Mouse (Mus musculus): ENCODE results near the gene Efcc1. TPM values are rescaled to one million over a fixed set of nuclear protein-coding genes. Genes with fewer than 3 reads are reported as not detected.

Efcc1 gene
- polyA plus RNA-seq, 1 experiment, result 14.5 TPM

DNA sequence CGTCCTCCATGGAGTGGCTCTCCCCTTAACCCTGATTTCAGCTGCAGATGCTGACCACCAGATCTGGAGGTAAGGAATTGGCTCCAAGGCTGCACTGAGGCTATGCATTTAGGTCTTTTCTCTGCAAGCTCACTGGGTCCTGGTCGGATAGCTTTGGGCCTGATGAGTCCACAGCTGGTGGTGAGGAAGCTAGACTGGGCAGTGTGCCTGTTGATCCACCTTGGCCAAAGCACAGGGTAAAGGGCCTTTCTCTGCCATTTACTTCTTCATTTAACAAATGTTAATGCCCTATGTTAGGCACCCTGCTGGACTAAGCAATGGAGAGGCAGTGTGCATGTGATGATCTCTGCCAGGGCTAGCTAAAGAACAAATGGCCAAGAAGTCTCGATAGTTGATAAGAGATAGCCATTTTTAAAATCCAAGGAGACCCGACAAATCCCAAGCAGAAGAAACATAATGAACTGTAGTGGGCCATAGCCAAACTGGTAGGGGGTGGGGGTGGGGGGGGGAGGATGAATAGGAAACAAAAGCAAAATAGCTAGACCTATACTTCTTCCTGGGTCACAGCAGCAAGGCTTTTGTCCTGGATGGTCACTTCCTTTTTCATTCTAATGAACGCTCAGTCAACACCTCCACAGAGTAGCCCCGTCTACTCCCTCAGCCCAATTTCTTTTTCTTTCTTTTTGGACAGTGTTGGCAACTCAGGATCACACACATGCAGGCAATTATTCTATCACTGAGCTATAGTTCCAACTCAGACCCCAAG lies 64.9 kb downstream of the Efcc1 start:
- H3K4me1 ChIP-seq (ENCODE audit: control insufficient read depth, insufficient read depth, low read length), result peaks cover 4% of the 10 kb centered on the region
- DNase-seq, result no peak
- no peak overlapping the region for H3K4me3 ChIP-seq (replicated peaks; ENCODE audit: extremely low read depth, low read depth, low read length)
- TF ChIP-seq CTCF (IDR thresholded peaks at IDR 0.05; ENCODE audit: insufficient read depth, low read length), result no peak
- no peak for TF ChIP-seq POLR2A (IDR thresholded peaks at IDR 0.05; ENCODE audit: borderline replicate concordance, extremely low read depth, low read depth, low read length)
- 66% methylated on average over 6 of the region's 6 CpGs for WGBS

DNA sequence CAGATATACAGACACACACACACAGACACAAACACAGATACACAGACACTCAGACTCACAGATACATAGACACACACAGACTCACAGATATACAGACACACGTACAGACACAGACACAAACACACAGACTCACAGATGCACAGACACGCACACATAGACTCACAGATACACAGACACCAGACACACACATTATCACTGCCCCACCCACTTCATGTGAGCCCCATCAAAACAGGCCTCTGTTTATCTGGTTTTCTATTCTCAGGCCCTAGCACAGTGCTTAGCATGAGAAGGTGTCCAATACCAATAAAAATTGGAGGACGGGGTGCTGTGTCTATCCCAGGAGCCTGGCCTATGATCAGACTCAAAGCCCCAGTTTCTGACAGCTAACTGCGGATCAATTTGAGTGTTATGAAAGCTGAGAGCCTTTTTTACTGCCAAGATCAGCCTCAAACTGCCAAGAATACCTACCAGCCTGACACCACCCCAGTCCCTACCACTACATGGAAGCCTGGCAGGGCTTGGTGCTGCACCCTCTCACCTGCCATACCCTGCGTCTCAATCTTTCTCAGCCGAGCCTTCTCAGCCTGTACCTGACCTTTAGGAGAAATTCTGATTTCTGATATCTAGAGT lies 65.7 kb downstream of the Efcc1 start:
- no peak for TF ChIP-seq CTCF (IDR thresholded peaks at IDR 0.05; ENCODE audit: insufficient read depth, low read length)
- no peak for TF ChIP-seq POLR2A (IDR thresholded peaks at IDR 0.05; ENCODE audit: borderline replicate concordance, extremely low read depth, low read depth, low read length)
- no peak for DNase-seq
- 81% methylated on average over 6 of the region's 6 CpGs for WGBS
- H3K4me3 ChIP-seq (replicated peaks; ENCODE audit: extremely low read depth, low read depth, low read length), result no peak overlapping the region
- no peaks in the 10 kb centered on the region for H3K4me1 ChIP-seq (ENCODE audit: control insufficient read depth, insufficient read depth, low read length)

- DNase-seq, result no peak
Measured at GRCm38 (mm10) chr6:87797321-87797720, 66.7 kb downstream of the Efcc1 start.

GRCm38 (mm10) chr6:87799576-87799975 lies 68.9 kb downstream of the Efcc1 start:
- H3K4me1 ChIP-seq (ENCODE audit: control insufficient read depth, insufficient read depth, low read length), result no peaks in the 10 kb centered on the region
- no peak overlapping the region for H3K4me3 ChIP-seq (replicated peaks; ENCODE audit: extremely low read depth, low read depth, low read length)
- 80% methylated on average over 6 of the region's 6 CpGs for WGBS
- TF ChIP-seq CTCF (IDR thresholded peaks at IDR 0.05; ENCODE audit: insufficient read depth, low read length), result no peak
- no peak for TF ChIP-seq POLR2A (IDR thresholded peaks at IDR 0.05; ENCODE audit: borderline replicate concordance, extremely low read depth, low read depth, low read length)
- DNase-seq, result no peak

More at GRCm38 (mm10) chr6:87797321-87797720, 66.7 kb downstream of the Efcc1 start:
- WGBS, result 30% methylated on average over 2 of the region's 2 CpGs
- TF ChIP-seq POLR2A (IDR thresholded peaks at IDR 0.05; ENCODE audit: borderline replicate concordance, extremely low read depth, low read depth, low read length) (no peak), CTCF (IDR thresholded peaks at IDR 0.05; ENCODE audit: insufficient read depth, low read length) (no peak)
- Histone ChIP-seq H3K4me1 (ENCODE audit: control insufficient read depth, insufficient read depth, low read length) (no peaks in the 10 kb centered on the region), H3K4me3 (replicated peaks; ENCODE audit: extremely low read depth, low read depth, low read length) (no peak overlapping the region)

- Histone ChIP-seq H3K4me1 (ENCODE audit: control insufficient read depth, insufficient read depth, low read length) (peaks cover 3% of the 10 kb centered on the region), H3K4me3 (replicated peaks; ENCODE audit: extremely low read depth, low read depth, low read length) (no peak overlapping the region)
- WGBS, result 91% methylated on average over 7 of the region's 7 CpGs
- TF ChIP-seq CTCF (IDR thresholded peaks at IDR 0.05; ENCODE audit: insufficient read depth, low read length) (no peak), POLR2A (IDR thresholded peaks at IDR 0.05; ENCODE audit: borderline replicate concordance, extremely low read depth, low read depth, low read length) (no peak)
- no peak for DNase-seq
Measured at GRCm38 (mm10) chr6:87802462-87802861, 71.8 kb downstream of the Efcc1 start.

DNA sequence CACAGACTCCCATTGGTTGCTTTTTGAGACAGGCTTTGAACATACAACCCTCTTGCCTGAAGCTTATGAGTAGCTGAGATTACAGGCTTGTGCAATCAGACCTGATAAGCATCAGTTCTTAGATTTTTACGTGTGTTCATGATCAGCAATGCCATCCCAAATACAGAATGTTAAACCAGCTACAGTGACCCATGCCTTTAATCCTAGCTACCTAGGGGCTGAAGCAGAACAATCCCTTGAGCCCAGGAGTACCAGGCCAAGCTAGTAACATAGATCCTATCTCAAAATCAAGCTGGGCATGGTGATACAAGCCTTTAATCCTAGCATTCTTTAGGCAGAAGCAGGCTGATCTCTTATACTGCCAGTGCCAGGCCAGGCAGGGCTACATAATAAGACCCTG lies 73.4 kb downstream of the Efcc1 start:
- Histone ChIP-seq H3K4me3 (replicated peaks; ENCODE audit: extremely low read depth, low read depth, low read length) (no peak overlapping the region), H3K4me1 (ENCODE audit: control insufficient read depth, insufficient read depth, low read length) (peaks cover 3% of the 10 kb centered on the region)
- no peak for DNase-seq
- TF ChIP-seq POLR2A (IDR thresholded peaks at IDR 0.05; ENCODE audit: borderline replicate concordance, extremely low read depth, low read depth, low read length), result no peak
- no peak for TF ChIP-seq CTCF (IDR thresholded peaks at IDR 0.05; ENCODE audit: insufficient read depth, low read length)
- WGBS, result 64% methylated on average over 1 of the region's 1 CpGs

DNA sequence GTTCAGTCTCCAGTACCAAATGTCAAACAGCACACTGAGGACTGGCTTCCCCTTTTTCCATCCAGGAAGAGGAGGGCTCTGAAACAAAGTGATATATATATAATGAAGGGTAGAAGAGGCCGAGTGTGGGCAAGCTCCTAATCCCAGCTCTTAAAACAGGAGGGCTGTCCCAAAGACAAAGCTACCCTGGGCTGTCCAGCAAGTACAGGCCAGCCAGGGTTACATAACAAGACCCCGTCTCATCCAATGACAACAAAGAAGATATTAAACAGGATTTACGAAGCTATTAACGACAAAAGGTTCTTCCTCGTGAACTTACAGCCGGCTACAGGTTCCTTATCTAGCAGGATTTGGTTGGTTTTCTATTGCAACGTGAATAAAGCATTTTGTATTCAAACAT lies 74.2 kb downstream of the Efcc1 start:
- 70% methylated on average over 7 of the region's 7 CpGs for WGBS
- no peak for TF ChIP-seq POLR2A (IDR thresholded peaks at IDR 0.05; ENCODE audit: borderline replicate concordance, extremely low read depth, low read depth, low read length)
- no peak for DNase-seq
- Histone ChIP-seq H3K4me1 (ENCODE audit: control insufficient read depth, insufficient read depth, low read length) (peaks cover 9% of the 10 kb centered on the region), H3K4me3 (replicated peaks; ENCODE audit: extremely low read depth, low read depth, low read length) (no peak overlapping the region)

DNA sequence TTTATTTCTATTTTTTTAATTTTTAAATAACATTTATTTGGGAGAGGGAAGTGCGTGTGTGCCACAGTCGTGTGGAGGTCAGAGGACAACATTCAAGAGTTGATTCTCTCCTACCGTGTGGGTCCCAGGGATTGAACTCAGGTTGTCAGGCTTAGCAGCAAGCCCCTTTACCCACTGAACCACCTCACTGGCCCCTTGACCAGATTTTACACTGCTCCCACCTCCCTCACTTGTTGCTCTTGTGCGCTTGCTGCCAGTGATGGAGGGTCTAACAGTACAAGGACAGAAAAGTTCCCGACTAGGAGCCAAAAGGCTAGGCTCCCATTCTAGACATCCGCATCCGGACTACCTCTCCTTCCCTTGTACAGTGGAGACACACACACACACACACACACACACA lies 74.8 kb downstream of the Efcc1 start:
- Histone ChIP-seq H3K4me1 (ENCODE audit: control insufficient read depth, insufficient read depth, low read length) (peaks cover 10% of the 10 kb centered on the region), H3K4me3 (replicated peaks; ENCODE audit: extremely low read depth, low read depth, low read length) (no peak overlapping the region)
- no peak for DNase-seq
- no peak for TF ChIP-seq POLR2A (IDR thresholded peaks at IDR 0.05; ENCODE audit: borderline replicate concordance, extremely low read depth, low read depth, low read length)
- TF ChIP-seq CTCF (IDR thresholded peaks at IDR 0.05; ENCODE audit: insufficient read depth, low read length), result no peak
- WGBS, result 82% methylated on average over 7 of the region's 7 CpGs

Other genes with a start within 250 kb of the Efcc1 start
- gene Arhgap25, start 197.6 kb upstream of the Efcc1 start, polyA plus RNA-seq (2012; rRNA removed), result 4.5 and 6.6 TPM in 2 replicates
- gene Prokr1, start 140.1 kb upstream of the Efcc1 start, polyA plus RNA-seq (2012; rRNA removed), result 0.41 and 0.83 TPM in 2 replicates
- 2.4 and 3.6 TPM in 2 replicates for gene Aplf, start 58.7 kb upstream of the Efcc1 start, polyA plus RNA-seq (2012; rRNA removed)
- 13.1 and 14.9 TPM in 2 replicates for gene Gp9, start 47.2 kb downstream of the Efcc1 start, polyA plus RNA-seq (2012; rRNA removed)
- 43.0 and 46.2 TPM in 2 replicates for gene Rab43, start 81.3 kb downstream of the Efcc1 start, polyA plus RNA-seq (2012; rRNA removed)
- 0.47 and 0.68 TPM in 2 replicates for gene Gm45140, start 104.9 kb downstream of the Efcc1 start, polyA plus RNA-seq (2012; rRNA removed)
- 21.2 and 21.4 TPM in 2 replicates for gene Isy1, start 107.9 kb downstream of the Efcc1 start, polyA plus RNA-seq (2012; rRNA removed)
- 140 and 217 TPM in 2 replicates for gene Cnbp, start 120.2 kb downstream of the Efcc1 start, polyA plus RNA-seq (2012; rRNA removed)
- gene Copg1, start 156.9 kb downstream of the Efcc1 start, polyA plus RNA-seq (2012; rRNA removed), result 36.4 and 56.2 TPM in 2 replicates
- gene Hmces, start 183.1 kb downstream of the Efcc1 start, polyA plus RNA-seq (2012; rRNA removed), result 15.2 and 15.7 TPM in 2 replicates